Mouse (Mus musculus): ENCODE data around the gene Cd2ap.
"Not testable (repeated sequence)": the region's sequence is repeated elsewhere in the genome, so short reads cannot be mapped to it uniquely, and the experiment has no call there.

Gene Cd2ap

GRCm38 (mm10) chr17:42876001-42876903, at the start of gene Cd2ap:
Gene Cd2ap, minus strand, starts transcription at chr17:42876665.
- peak; percentile 92 for DNase-seq (ENCODE audit: low spot score)

- no peak for DNase-seq (ENCODE audit: low spot score)
These were observed 48.3 kb upstream of the Cd2ap start for GRCm38 (mm10) chr17:42924731-42925130.

- DNase-seq (ENCODE audit: low spot score) = no peak
These were observed 42.3 kb upstream of the Cd2ap start for GRCm38 (mm10) chr17:42918810-42919209.

- DNase-seq (ENCODE audit: low spot score) = no peak
These were observed 38.3 kb upstream of the Cd2ap start for GRCm38 (mm10) chr17:42914726-42915125.

DNA sequence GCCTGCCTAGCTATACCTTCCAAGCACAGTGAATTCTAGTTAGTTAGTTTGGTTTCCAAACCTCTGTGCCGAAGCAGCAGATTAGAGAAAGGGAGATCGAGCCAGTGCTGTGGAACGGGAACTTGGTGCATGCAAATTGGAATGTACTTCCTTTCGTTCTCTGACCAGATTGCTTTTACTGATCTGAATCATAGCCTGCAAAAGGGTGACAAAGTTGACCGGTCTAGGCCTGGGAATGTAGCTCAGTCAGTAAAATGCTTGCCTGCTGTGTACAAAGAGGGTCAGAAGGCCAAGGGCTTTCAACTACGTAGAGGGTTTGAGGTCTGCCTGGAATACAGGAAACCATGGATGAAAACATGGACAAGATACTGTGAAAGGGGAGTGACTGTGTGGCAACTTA, 35.7 kb upstream of the Cd2ap start:
- DNase-seq (ENCODE audit: low spot score) = no peak

DNA sequence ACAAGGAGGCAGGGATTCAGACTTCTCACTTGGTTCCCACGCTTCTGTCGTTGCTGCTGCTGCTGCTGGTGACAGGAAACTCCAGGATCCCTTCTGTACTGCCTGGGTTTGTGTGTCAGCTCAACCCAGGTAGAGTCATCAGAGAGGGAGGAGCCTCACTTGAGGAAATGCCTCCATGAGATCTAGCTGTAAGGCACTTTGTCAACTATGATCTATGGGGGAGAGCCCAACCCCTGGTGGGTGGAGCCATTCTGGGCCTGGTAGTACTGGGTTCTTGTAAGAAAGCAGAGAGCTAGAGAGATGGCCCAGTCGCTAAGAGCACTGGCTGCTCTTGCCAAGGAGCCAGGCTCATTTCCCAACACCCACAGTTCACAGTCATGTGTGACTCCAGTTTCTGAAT, 34.0 kb upstream of the Cd2ap start:
- DNase-seq (ENCODE audit: low spot score) = no peak

- DNase-seq (ENCODE audit: low spot score) = no peak
These were observed 32.9 kb upstream of the Cd2ap start for GRCm38 (mm10) chr17:42909376-42909775.

DNA sequence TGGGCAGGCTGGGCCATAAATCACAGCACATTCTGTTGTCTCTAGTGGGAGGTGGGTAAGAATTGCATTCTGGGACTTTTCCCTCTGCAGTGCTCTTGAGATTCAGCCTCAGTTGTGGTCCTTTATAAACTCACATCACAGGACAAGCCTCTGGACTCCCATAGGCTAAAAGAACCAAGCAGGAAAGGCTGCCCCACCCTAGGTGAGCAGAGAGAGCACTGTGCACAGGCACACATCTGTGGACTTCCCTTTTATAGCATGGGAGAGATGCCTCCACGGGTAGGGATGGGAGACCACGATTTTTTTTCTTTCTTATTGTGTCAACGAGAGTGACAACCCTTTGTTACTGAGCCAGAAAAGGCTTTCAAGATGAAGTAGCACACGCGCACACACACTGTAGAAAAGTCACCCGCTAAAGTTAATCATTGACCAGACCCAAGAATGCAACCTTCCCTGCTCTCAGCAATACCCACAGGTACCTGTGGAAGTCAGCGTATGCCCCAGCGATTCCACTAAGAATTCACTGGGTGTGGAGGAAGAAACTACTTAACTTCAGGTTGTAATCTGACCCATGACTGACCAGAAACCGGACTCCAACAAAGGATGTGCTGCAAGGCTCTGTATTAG, 32.4 kb upstream of the Cd2ap start:
- DNase-seq (ENCODE audit: low spot score) = no peak

DNA sequence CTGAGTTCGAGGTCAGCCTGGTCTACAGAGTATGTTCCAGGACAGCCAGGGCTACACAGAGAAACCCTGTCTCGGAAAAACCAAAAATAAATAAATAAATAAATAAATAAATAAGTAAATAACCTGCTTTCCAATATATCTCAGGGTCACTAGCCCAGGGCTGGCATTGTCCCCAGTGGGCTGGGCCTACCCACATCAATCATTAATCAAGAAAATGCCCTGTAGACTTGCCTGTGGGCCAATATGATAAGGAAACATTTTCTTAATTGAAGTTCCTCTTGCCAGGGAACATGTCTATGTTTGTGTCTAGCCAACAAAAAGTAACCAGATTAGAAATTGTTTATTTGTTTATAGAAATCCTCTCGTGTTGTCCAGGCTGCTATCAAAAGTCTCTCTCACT, 31.7 kb upstream of the Cd2ap start:
- DNase-seq (ENCODE audit: low spot score) = no peak

DNA sequence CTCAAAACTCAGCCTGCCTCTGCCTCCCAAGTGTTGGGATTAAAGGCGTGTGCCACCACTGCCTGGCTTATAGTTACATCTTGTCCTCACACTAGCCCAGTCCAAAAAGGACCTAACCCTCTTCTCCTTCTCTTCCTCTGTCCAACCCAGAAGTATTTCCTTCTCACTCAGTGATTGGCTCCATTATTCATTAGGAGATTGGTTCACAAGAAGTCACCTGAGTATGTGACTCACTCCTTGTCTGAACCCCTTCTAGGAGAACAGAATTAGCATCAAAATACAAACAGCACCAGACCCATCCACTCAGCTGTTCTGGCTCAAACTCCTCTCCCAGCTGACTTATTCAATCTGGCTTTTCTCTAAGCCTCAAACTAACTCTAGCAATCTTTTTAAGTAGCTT, 30.0 kb upstream of the Cd2ap start:
- DNase-seq (ENCODE audit: low spot score) = not testable (repeated sequence)

DNA sequence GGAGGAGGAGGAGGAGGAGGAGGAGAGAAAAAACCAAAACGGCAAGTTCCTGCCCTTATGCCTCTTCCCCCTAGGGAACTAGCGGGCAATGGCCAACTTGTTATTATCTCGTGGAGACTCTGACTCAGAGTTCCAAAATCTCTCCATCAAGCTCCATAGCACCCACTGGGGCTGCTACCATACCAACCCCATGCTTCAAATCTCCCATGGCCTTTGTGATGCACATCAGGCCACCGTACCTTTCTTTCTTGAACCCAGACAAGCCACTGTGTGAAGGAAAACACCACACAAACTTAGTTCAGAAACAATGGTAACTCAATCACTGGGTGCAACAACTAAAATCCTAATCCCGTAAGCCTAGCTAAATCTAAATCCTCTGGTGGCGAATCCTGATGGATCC, 29.5 kb upstream of the Cd2ap start:
- DNase-seq (ENCODE audit: low spot score) = no peak

DNA sequence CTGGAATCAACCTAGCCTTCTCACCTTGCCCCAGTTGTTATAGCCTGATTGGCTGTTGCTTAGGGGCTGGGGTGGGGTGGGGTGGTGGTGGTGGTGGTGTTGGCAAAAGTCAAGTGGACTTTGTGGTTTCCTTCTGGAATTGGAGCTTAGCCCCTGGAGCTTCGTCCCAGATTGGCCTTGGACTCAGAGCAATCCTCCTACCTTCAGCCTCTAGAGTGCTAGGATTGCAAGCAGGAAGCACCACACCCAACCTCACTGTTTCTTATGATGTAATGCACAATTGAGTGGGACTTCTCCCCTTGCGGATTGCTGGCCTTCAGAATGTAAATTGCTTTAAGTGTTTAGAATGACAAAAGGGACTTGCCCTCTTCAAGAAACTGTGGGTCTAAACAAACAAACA, 24.3 kb upstream of the Cd2ap start:
- DNase-seq (ENCODE audit: low spot score) = no peak

- no peak for DNase-seq (ENCODE audit: low spot score)
These were observed 10.8 kb upstream of the Cd2ap start for GRCm38 (mm10) chr17:42887282-42887707.

GRCm38 (mm10) chr17:42885091-42885501, 8.6 kb upstream of the Cd2ap start:
- no peak for DNase-seq (ENCODE audit: low spot score)

DNA sequence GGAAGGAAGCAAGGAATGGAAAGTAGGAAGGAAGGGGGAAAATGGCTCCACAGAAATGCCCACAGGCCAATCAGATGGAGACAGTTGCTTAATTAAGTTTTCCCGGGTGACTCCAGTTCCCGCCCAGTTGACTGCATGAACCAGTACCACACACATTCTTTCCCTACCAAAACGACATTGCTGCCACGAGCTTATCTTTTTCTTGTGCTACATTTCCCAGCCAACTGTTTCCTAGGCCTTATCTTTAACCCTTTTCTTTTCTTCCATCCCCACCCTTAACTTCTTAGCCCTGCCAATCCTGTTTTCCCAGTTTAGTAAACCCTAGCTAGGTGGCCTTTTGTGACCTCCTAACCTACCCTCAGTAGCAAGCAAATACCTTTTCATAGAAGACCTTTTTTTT, 7.9 kb upstream of the Cd2ap start:
- no peak for DNase-seq (ENCODE audit: low spot score)

- DNase-seq (ENCODE audit: low spot score) = no peak
These were observed 7.3 kb upstream of the Cd2ap start for GRCm38 (mm10) chr17:42883769-42884168.

DNA sequence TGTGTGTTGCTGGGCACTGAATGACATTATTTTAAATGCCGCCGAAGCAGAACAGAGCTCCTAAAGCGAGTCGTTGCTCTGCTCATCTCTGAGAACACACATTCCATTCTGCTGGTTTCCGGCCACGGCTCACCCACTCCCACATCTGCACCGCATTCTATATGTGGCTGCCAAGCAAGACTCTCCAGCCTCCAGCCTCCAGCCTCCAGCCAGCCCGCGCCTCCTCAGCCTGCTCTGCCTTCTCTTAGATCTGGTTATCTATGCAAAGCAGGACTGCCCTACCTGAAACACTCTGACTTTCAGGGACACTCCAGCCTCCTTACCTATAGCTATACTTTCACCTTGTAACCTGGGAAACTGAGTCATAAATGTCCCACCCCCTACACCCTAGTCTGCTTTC, 6.8 kb upstream of the Cd2ap start:
- DNase-seq (ENCODE audit: low spot score) = no peak

- DNase-seq (ENCODE audit: low spot score) = no peak
These were observed 6.4 kb upstream of the Cd2ap start for GRCm38 (mm10) chr17:42882873-42883272.

DNA sequence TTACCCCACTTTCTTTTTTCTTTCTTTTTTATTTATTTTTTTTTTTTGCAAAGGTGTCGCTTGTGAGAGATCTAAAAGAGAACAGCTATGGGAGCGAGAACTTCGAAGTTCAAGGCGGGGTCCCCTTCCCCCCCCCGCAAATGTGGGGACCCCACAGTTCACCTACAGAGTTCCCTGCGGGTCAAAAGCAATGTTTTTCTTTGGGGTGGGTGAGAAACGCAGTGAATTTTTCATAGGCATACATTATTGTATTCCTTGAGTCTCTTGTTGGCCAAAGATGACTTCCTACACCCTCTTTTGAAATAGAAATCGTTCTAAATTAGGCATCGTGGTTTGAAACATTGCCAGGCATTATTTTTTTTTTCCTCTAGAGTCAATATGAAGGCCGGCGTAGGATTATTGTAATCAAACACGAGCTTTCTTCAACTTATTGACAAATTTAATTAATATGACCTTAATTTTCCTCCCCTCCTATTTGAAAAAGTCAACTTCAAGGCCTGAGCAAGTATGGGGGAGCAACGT, 500 bp upstream of the Cd2ap start:
- no peak for DNase-seq (ENCODE audit: low spot score)

GRCm38 (mm10) chr17:42875571-42876000, 879 bp downstream of the Cd2ap start:
- no peak for DNase-seq (ENCODE audit: low spot score)

GRCm38 (mm10) chr17:42875015-42875414, 1.4 kb downstream of the Cd2ap start:
- DNase-seq (ENCODE audit: low spot score) = no peak

GRCm38 (mm10) chr17:42870465-42870864, 6.0 kb downstream of the Cd2ap start:
- DNase-seq (ENCODE audit: low spot score) = no peak

GRCm38 (mm10) chr17:42863186-42863585, 13.3 kb downstream of the Cd2ap start:
- no peak for DNase-seq (ENCODE audit: low spot score)
